Mouse (Mus musculus) inflammation-experienced regulatory T-cells (primary cell): ENCODE results near the gene Gm10647. TPM values are rescaled to one million over a fixed set of nuclear protein-coding genes. Genes with fewer than 3 reads are reported as not detected.

Source experiments
- polyA plus RNA-seq, 2 experiments: library from polyadenylated mRNA; unstranded; fragments of 100-300 nt; shearing (Covaris generic); gene quantifications; one replicate each; pipeline ENCODE4 v1.2.1; 2017

The Gm10647 gene
- under 1 TPM in 1 of 2 experiments, not detected in 1; 0.19 TPM for polyA plus RNA-seq

GRCm38 (mm10) chr9:66796739-66797138, at the start of gene Gm10647:
Gm10647 (plus strand) TSS chr9:66797039.

GRCm38 (mm10) chr9:66795464-66796324, 1.1 kb upstream of the Gm10647 start, which contains the start of gene Aph1b:
Aph1b (minus strand) TSS chr9:66795490.

GRCm38 (mm10) chr9:66834318-66835096, 37.7 kb downstream of the Gm10647 start, which contains the start of gene Aph1c:
Aph1c (minus strand) TSS chr9:66834726.

Other genes with a start within 250 kb of the Gm10647 start
- 100 to 1,000 TPM; 142 to 156 TPM for gene Usp3, start 203.9 kb upstream of the Gm10647 start, polyA plus RNA-seq
- 1 to 10 TPM; 6.3 to 8.1 TPM for gene Car12, start 83.4 kb upstream of the Gm10647 start, polyA plus RNA-seq
- 1 to 10 TPM in 1 of 2 experiments, under 1 TPM in 1; 0.61 to 3.7 TPM for gene Aph1b, start 1.5 kb upstream of the Gm10647 start, polyA plus RNA-seq
- gene Aph1c, start 37.7 kb downstream of the Gm10647 start, polyA plus RNA-seq: under 1 TPM; 0.31 to 0.93 TPM
- 100 to 1,000 TPM; 143 to 151 TPM for gene Rab8b, start 122.6 kb downstream of the Gm10647 start, polyA plus RNA-seq
- gene Rps27l, start 149.0 kb downstream of the Gm10647 start, polyA plus RNA-seq: 100 to 1,000 TPM; 111 to 172 TPM
- gene Lactb, start 178.4 kb downstream of the Gm10647 start, polyA plus RNA-seq: 10 to 100 TPM; 22.3 to 29.6 TPM